Mouse (Mus musculus): ENCODE results near the gene Hsdl2.

- TF ChIP-seq POLR2A (IDR thresholded peaks at IDR 0.05; ENCODE audit: low read depth, low read length) (no peak), CTCF (IDR thresholded peaks at IDR 0.05; ENCODE audit: borderline replicate concordance, insufficient read depth, low read length) (no peak)
Measured at GRCm38 (mm10) chr4:59544654-59545053, 36.7 kb upstream of the Hsdl2 start.

Data from embryonic fibroblast, embryonic 13.5 days (primary cell).